Mouse (Mus musculus) subcutaneous adipose tissue, adult 2 months (tissue): Measurements from ENCODE around the gene Olfr1250. TPM values are rescaled to one million over a fixed set of nuclear protein-coding genes. Genes with fewer than 3 reads are reported as not detected.

ENCODE experiments used
- polyA plus RNA-seq: library from polyadenylated mRNA; depleted of rRNA; stranded (reverse); fragments of >200 nt; gene quantifications from 2 replicates; pipeline ENCODE4 v1.2.3, GENCODE M21; 2012; ENCODE audit warnings: low replicate concordance; rRNA removed

Gene Olfr1250
- polyA plus RNA-seq: not detected in 2 replicates

DNA sequence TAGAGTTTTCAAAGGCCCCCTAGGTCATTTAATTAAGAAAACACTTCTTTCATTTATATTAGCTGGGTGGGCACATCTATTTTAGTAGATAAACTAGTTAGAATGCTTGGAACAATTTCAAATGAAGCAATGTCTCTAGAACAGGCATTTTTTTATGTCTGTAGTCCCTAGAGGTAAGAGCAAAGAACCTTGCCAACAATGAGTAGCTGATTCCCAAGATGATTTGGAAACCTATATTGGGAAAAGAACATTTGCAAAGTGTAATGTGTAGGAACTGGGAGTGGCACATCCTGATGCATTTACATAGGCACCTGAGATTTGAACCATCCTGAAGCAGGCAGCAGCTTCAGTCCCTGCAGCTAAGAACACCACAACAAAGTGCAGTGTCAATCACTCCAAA is at the start of gene Olfr1250:
TSS of gene Olfr1250 (minus strand) at position 101 of the 400 bp plus-strand sequence.

DNA sequence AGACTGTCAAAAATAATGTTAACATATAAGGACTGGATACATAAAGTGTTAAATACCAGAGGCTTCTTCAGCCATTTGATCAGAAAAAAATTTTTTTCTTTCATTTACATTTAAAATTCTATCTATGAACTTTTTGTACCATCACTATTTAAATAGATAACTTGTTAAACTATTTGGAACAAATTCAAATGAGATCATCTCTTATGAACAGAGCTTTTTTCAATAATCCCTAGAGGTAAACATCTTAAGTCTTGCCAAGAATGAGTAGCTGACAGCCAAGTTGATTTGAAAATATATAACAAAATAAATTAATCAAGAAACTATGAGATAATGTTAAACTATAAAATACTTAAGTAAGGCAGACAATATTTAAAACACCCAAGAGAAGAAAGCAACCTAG is 10.6 kb upstream of the Olfr1250 start, which contains the start of gene Olfr1251:
TSS of gene Olfr1251 (minus strand) at position 101 of the 400 bp plus-strand sequence.

DNA sequence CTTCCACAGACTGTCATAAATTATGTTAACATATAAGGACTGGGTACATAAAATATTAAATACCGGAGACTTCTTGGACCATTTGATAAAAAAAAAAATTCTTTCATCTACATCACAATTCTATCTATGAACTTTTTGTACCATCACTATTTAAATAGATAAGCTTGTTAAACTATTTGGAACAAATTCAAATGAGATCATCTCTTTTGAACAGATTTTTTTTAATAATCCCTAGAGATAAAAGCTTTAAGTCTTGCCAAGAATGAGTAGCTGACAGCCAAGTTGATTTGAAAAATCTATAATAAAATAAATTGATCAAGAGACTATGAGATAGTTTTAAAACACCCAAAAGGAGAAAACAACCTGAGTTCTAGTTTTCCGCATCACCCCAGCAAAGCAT is 26.4 kb downstream of the Olfr1250 start, which contains the start of gene Olfr1249:
TSS of gene Olfr1249 (minus strand) at position 101 of the 400 bp plus-strand sequence.

DNA sequence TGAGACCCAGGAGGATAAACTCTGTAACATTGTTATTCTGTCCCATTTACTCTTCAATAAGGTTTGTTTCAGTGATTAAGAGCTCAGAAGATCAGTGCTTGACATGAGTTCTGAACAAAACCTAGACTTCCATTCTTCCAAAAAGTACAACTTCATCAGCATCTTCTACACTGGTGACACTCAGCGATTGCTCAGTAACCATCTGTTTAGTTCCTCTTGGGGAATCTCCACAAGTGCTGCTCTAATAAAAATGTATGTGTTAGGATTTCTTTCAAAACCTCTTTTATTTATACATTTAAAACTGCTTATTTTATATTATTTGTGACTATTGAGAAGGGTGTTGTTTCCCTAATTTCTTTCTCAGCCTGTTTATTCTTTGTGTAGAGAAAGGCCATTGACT is 43.1 kb downstream of the Olfr1250 start, which contains the start of gene Olfr1248:
TSS of gene Olfr1248 (minus strand) at position 101 of the 400 bp plus-strand sequence.

DNA sequence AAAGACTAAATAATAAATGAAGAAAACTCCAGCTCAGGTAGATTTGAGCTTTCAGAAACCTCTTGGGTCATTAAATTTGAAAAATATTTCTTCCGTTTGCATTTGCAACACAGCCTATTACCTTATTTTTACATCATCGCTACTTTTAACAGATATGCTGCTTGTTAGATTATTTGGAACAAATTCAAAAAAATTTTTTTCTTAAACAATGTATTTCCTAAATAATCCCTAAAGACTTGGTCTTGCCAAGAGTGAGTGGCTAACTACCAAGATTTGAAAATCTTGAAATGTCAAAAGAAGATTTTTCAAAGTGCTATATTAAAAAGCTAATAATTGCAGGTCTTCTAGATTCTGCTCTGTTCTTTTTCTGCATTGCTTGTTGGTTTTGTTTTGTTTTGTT is 47.2 kb downstream of the Olfr1250 start, which contains the start of gene Olfr1247:
TSS of gene Olfr1247 (minus strand) at position 101 of the 400 bp plus-strand sequence.

Other genes starting within 250 kb of the Olfr1250 start
- not detected in 2 replicates for gene Olfr1239, start 241.1 kb downstream of the Olfr1250 start, polyA plus RNA-seq
- gene Olfr1240, start 218.5 kb downstream of the Olfr1250 start, polyA plus RNA-seq: not detected in 2 replicates
- not detected in 2 replicates for gene Olfr1241, start 174.3 kb downstream of the Olfr1250 start, polyA plus RNA-seq
- not detected in 2 replicates for gene Olfr1242, start 163.1 kb downstream of the Olfr1250 start, polyA plus RNA-seq
- gene Olfr1243, start 130.0 kb downstream of the Olfr1250 start, polyA plus RNA-seq: not detected in 2 replicates
- not detected in 2 replicates for gene Olfr1245, start 83.0 kb downstream of the Olfr1250 start, polyA plus RNA-seq
- gene Olfr1246, start 68.3 kb downstream of the Olfr1250 start, polyA plus RNA-seq: not detected in 2 replicates
- not detected in 2 replicates for gene Olfr1247, start 47.3 kb downstream of the Olfr1250 start, polyA plus RNA-seq
- gene Olfr1248, start 43.2 kb downstream of the Olfr1250 start, polyA plus RNA-seq: not detected in 2 replicates
- gene Olfr1249, start 26.5 kb downstream of the Olfr1250 start, polyA plus RNA-seq: not detected in 2 replicates
- not detected in 2 replicates for gene Olfr1251, start 10.5 kb upstream of the Olfr1250 start, polyA plus RNA-seq
- not detected in 2 replicates for gene Olfr1252, start 63.5 kb upstream of the Olfr1250 start, polyA plus RNA-seq
- gene Olfr1253, start 95.6 kb upstream of the Olfr1250 start, polyA plus RNA-seq: not detected in 2 replicates
- gene Olfr1254, start 132.2 kb upstream of the Olfr1250 start, polyA plus RNA-seq: not detected in 2 replicates
- gene Olfr1255, start 150.6 kb upstream of the Olfr1250 start, polyA plus RNA-seq: not detected in 2 replicates
- gene Olfr1256, start 180.1 kb upstream of the Olfr1250 start, polyA plus RNA-seq: not detected in 2 replicates
- gene Olfr48, start 186.7 kb upstream of the Olfr1250 start, polyA plus RNA-seq: not detected in 2 replicates
- gene Olfr1257, start 217.0 kb upstream of the Olfr1250 start, polyA plus RNA-seq: not detected in 2 replicates